Mouse (Mus musculus) G1E (cell line): ENCODE data around the gene Chst3. TPM values are rescaled to one million over a fixed set of nuclear protein-coding genes. Genes with fewer than 3 reads are reported as not detected.

Experiments
- ATAC-seq: 2 replicates; pipeline ENCODE4 v1.8.0; 2016; ENCODE audit warnings: mild to moderate bottlenecking; ENCODE audit not compliant: insufficient number of reproducible peaks, poor library complexity, low FRiP score, severe bottlenecking; ENCODE audit errors: extremely low read depth
- DNase-seq: peaks from one replicate; pipeline ENCODE4 v3.0.0; 2012; ENCODE audit warnings: low spot score
- H3K27me3 ChIP-seq: 2 replicates; pipeline ENCODE4 v1.6.1; 2012; ENCODE audit warnings: mild to moderate bottlenecking, low read length, inconsistent platforms; ENCODE audit not compliant: insufficient read depth
- H3K36me3 ChIP-seq: replicated peaks from 2 replicates; pipeline ENCODE3; 2012; ENCODE audit warnings: mild to moderate bottlenecking, inconsistent platforms
- H3K4me1 ChIP-seq: 2 replicates; pipeline ENCODE4 v1.6.1; 2012; ENCODE audit warnings: low read depth, low read length, inconsistent platforms, mixed read lengths; ENCODE audit not compliant: insufficient read depth
- H3K4me3 ChIP-seq: 2 replicates; pipeline ENCODE4 v1.5.1; 2012; ENCODE audit warnings: low read depth, mild to moderate bottlenecking, inconsistent platforms, low read length, moderate library complexity, mixed read lengths
- H3K9me3 ChIP-seq: replicated peaks from 2 replicates; pipeline ENCODE4 v1.6.1; 2012; ENCODE audit warnings: inconsistent platforms
- CTCF ChIP-seq: IDR thresholded peaks from 2 replicates; pipeline ENCODE4 v1.5.1; 2012; ENCODE audit warnings: low read depth, low read length, inconsistent platforms, mixed read lengths
- GATA1 ChIP-seq: IDR thresholded peaks from 2 replicates; pipeline ENCODE4 v1.6.1; 2012; ENCODE audit warnings: borderline replicate concordance, low read length, inconsistent platforms, mixed read lengths
- GATA2 ChIP-seq: IDR thresholded peaks from 2 replicates; pipeline ENCODE4 v1.6.1; 2012; ENCODE audit warnings: low read depth, low read length, inconsistent platforms, borderline replicate concordance
- POLR2AphosphoS5 ChIP-seq: IDR thresholded peaks from 2 replicates; pipeline ENCODE4 v1.6.1; 2012; ENCODE audit warnings: low read depth, low read length, inconsistent platforms; ENCODE audit not compliant: insufficient replicate concordance
- TAL1 ChIP-seq: conservative IDR thresholded peaks from 2 replicates; pipeline ENCODE4 v1.6.1; 2012; ENCODE audit warnings: low read depth, low read length, inconsistent platforms, mixed read lengths
- polyA plus RNA-seq: library from polyadenylated mRNA; stranded (reverse); fragments of >175 nt; gene quantifications from 2 replicates; pipeline ENCODE4 v1.2.3, GENCODE M21; 2012
- total RNA-seq, 2 experiments: library from RNA; stranded (forward) in 1 of 2; stranded (reverse) in 1 of 2; fragments of 200-1000 nt in 1 of 2; fragments of >200 nt in 1 of 2; fragmentation: Nextera tagmentation in 1 of 2; gene quantifications; 2 replicates each; pipeline ENCODE4 v1.2.3; 2014 to 2017

The Chst3 gene
- total and polyA plus RNA-seq, 3 experiments, result 0.11 TPM; not detected in 2

DNA sequence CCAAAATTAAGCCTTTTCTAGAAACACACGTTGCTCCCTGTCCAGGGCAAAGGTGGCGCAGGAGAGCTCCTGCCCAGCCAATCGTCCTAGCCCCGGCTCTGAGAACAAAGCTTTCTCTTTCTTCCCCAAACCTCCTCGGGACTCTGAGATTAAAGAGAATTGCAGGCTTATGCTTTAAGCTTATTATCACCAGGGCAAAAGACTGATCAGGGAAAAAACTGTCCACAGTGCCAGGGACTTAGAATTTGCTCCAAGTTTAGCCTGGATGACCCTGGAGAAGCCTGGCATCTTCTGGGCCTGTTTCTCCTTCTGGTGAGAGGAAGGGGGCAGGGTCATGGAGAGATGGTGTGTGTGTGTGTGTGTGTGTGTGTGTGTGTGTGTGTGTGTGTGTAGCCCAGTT, 42.5 kb upstream of the Chst3 start:
- no peaks in the 10 kb centered on the region for H3K4me1 ChIP-seq
- TF ChIP-seq GATA2, result no peak
- no peak for TF ChIP-seq CTCF
- TF ChIP-seq GATA1, result no peak
- TF ChIP-seq POLR2AphosphoS5, result no peak
- TF ChIP-seq TAL1, result no peak
- no peaks in the 10 kb centered on the region for H3K36me3 ChIP-seq
- DNase-seq, result no peak
- no peak overlapping the region for H3K4me3 ChIP-seq
- peaks cover 6% of the 10 kb centered on the region; the same call in 1 of the 2 replicates for H3K27me3 ChIP-seq
- no peaks in the 10 kb centered on the region for H3K9me3 ChIP-seq
- no peak for ATAC-seq

DNA sequence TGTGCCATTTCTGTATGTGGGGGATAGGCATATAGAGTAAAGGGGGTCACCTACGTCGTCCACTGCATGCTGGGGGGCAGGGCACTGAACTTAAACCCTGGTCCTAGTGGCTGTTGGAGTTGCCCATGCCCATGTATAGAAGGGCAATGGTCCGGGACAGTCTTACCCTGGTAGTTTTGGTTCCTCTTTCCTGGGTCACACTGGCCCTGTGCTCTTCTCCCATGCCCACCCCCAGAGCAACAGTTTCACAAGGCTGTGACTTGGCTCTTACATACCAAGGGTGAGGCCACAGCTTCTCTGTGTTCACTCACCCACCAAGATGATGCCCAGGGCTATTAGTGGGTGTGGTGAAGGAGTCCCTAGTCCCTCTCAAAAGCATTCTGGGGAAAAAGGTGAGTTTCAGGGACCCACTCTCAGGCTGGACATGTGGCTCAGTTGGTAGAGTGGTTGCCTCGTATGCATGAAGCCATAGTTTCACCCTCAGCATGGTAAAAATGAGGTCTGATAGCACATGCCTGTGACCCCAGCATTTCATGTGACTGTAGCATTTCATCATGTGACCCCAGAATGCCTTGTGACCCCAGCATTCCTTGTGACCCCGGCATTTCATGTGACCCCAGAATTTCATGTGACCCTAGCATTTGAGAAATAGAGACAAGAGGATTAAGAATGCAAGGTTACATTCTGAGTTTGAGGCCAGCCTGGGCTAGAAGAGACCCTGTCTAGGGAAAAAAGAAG, 41.7 kb upstream of the Chst3 start:
- no peak overlapping the region for H3K4me3 ChIP-seq
- ATAC-seq (no peak), DNase-seq (no peak)
- no peaks in the 10 kb centered on the region for H3K36me3 ChIP-seq
- TF ChIP-seq GATA1 (no peak), POLR2AphosphoS5 (no peak), GATA2 (no peak), CTCF (no peak), TAL1 (no peak)
- no peaks in the 10 kb centered on the region for H3K4me1 ChIP-seq
- H3K9me3 ChIP-seq, result no peaks in the 10 kb centered on the region
- H3K27me3 ChIP-seq, result peaks cover 6% of the 10 kb centered on the region; the same call in 1 of the 2 replicates

DNA sequence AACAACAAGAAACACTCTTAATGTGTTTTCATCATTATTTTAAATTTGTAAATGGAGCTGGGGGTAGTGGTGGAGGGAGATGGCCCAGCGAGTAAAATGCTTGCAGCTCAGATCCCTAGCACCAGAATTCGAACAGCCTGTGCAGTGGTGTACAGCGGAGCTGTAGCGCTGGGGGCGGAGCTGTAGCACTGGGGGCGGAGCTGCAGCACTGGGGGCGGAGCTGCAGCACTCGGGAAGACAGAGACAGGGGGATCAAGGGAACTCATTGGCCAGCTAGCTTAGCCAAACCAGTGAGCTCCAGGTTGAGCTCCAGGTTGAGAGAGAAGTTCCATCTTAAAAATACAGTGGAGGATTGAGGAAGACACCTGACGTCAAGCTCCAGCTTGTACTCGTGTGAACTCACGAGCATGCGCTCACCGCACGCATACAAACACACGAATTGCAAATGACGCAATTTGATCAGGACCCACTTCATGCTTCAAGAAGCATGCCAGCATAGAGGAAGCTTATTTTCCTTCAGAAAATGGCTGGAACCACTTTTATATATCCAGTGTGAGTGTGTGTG, 38.3 kb upstream of the Chst3 start:
- no peaks in the 10 kb centered on the region for H3K4me1 ChIP-seq
- no peaks in the 10 kb centered on the region for H3K36me3 ChIP-seq
- ATAC-seq (no peak), DNase-seq (no peak)
- TF ChIP-seq GATA1 (no peak), POLR2AphosphoS5 (no peak), GATA2 (no peak), TAL1 (no peak)
- no peaks in the 10 kb centered on the region for H3K9me3 ChIP-seq
- H3K4me3 ChIP-seq, result no peak overlapping the region
- H3K27me3 ChIP-seq, result peaks cover 3% of the 10 kb centered on the region; the same call in 1 of the 2 replicates

DNA sequence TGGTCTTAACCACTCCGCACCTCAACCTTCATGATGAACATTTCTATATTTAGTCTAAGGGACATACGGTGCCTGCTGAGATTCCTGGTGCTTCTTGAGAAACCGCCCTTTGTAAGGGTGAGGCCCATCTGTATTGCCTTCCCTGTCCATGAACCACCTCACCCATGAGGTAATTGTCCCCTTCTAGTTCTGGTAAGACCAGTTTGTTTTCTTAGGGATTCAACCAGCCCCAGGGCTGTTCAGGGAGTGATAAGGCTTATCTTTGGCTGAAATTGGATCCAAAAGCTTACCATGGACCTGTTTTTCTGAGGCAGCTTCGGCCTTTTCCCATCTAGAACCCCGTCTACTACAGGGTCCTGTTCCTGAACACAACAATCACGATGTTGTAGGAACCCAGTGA, 37.0 kb upstream of the Chst3 start:
- DNase-seq, result no peak
- ATAC-seq, result no peak
- no peak overlapping the region for H3K4me3 ChIP-seq
- H3K9me3 ChIP-seq, result no peaks in the 10 kb centered on the region
- no peaks in the 10 kb centered on the region for H3K36me3 ChIP-seq
- TF ChIP-seq CTCF, result no peak
- no peak for TF ChIP-seq POLR2AphosphoS5
- TF ChIP-seq GATA1, result no peak
- TF ChIP-seq GATA2, result no peak
- H3K27me3 ChIP-seq, result peaks cover 3% of the 10 kb centered on the region; the same call in 1 of the 2 replicates
- H3K4me1 ChIP-seq, result no peaks in the 10 kb centered on the region

DNA sequence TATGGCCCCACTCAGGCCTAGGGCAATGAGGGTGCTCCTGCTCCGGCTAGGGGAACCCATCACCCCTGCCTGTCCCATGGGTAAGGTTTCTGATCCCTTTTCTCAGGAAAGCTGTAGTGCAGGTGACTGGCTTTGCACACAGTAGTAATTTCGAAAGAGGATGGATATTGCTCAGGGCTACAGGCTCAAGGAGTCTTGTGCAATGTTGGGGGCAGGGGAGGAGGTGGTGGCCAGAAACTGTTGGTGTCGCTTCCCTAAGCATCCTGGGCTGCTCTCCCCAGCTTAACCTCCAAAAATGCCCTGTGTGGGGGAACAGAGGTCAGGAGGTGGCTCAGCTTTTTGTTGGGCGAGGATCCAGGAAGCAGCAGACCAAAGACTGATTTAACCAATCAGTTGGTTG, 33.5 kb upstream of the Chst3 start:
- Histone ChIP-seq H3K4me1 (no peaks in the 10 kb centered on the region), H3K36me3 (no peaks in the 10 kb centered on the region), H3K4me3 (no peak overlapping the region), H3K9me3 (no peaks in the 10 kb centered on the region), H3K27me3 (peaks cover 3% of the 10 kb centered on the region; the same call in 1 of the 2 replicates)
- DNase-seq (no peak), ATAC-seq (no peak)
- no peak for TF ChIP-seq TAL1

DNA sequence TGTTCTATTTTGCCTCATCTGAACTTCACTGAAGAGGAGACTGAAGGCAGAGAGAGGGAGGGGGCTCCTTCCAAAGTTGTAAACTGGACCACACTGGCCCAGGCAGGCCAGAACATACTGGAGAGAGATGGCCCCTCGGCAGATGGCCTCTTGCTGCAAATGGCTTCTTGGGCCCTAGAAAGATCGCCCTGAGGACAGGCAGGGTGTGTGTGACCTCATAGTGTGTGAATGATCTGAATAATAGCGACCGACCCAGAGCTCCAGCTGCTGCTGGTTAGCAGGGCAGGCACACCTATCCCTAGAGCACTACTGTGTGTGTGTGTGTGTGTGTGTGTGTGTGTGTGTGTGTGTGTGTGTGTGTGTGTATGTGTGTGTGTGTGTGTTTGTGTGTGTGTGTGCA, 33.1 kb upstream of the Chst3 start:
- H3K9me3 ChIP-seq, result no peaks in the 10 kb centered on the region
- peaks cover 3% of the 10 kb centered on the region; the same call in 1 of the 2 replicates for H3K27me3 ChIP-seq
- H3K4me1 ChIP-seq, result no peaks in the 10 kb centered on the region
- DNase-seq, result no peak
- H3K4me3 ChIP-seq, result no peak overlapping the region
- no peak for ATAC-seq
- TF ChIP-seq GATA2, result no peak
- TF ChIP-seq CTCF, result no peak
- TF ChIP-seq GATA1, result no peak
- no peak for TF ChIP-seq TAL1
- no peak for TF ChIP-seq POLR2AphosphoS5
- no peaks in the 10 kb centered on the region for H3K36me3 ChIP-seq
